Mouse (Mus musculus) kidney, adult 11 months (tissue): Measurements from ENCODE around the gene Pcsk5.

Experiments used
- DNase-seq: peaks from one replicate; pipeline ENCODE4 v3.0.0; 2022

Gene Pcsk5

GRCm38 (mm10) chr19:17386424-17386823 is 451.0 kb downstream of the Pcsk5 start:
- no peak for DNase-seq

GRCm38 (mm10) chr19:17385426-17385825 is 452.0 kb downstream of the Pcsk5 start:
- no peak for DNase-seq

DNA sequence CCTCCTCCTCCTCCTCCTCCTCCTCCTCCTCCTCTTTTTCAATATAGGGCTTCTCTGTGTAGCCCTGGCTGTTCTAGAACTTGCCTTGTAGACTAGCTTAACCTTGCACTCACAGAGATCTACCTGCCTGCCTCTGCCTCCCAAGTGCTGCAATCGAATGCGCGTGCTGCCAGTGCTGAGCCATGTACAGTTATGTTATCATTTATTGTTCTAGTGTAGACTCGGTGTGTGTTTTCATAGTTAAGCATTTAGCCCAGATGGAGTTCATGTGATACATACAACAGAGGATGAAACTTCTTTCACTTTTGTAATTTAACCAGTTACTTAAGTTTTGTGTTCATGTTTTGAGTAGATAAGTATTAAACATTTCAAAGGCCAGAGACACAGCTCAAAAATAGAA is 452.4 kb downstream of the Pcsk5 start:
- no peak for DNase-seq

- no peak for DNase-seq
These were observed 454.5 kb downstream of the Pcsk5 start for GRCm38 (mm10) chr19:17382807-17383397.
